Mouse (Mus musculus) telencephalon, adult 2 months (tissue): ENCODE measurements around the gene Dcbld2.
"Not testable (repeated sequence)": the region's sequence is repeated elsewhere in the genome, so short reads cannot be mapped to it uniquely, and the experiment has no call there.

Experiments used
- DNase-seq: peaks from one replicate; pipeline ENCODE4 v3.0.0-alpha.2; 2011; ENCODE audit warnings: low read depth, low spot score

Dcbld2 gene

DNA sequence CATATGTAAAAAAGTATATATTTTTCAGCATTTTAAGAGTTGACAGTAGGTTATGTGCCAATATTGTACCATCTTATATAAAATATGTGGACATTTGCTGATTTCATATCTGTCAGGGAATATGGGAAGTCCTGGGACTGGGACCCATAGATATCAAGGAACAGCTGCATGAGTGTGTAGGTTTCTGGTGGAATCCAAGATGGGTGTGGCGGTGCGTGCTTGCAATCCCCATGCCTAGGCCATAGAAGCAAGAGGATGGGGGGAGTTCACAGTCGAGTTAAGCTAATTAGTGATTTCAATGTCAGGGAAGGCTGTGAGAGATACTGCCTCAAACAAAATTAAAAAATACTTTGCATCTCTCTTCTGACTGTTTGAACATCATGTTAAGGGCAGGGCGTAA lies 40.8 kb downstream of the Dcbld2 start:
- DNase-seq: no peak

DNA sequence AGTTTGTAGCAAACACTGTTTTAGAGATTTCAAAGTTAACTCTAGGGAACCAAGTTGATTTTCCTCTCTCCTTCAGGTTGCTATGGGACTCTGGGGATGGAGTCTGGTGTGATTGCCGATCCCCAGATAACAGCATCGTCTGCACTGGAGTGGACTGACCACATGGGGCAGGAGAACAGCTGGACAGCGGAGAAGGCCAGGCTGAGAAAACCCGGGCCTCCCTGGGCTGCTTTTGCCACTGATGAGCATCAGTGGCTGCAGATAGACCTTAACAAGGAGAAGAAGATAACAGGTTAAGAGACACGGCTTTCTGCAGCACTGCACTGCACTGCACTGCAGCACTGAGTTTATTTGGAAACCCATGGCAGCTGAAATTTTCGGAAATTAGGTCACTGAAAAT lies 42.4 kb downstream of the Dcbld2 start:
- no peak for DNase-seq

DNA sequence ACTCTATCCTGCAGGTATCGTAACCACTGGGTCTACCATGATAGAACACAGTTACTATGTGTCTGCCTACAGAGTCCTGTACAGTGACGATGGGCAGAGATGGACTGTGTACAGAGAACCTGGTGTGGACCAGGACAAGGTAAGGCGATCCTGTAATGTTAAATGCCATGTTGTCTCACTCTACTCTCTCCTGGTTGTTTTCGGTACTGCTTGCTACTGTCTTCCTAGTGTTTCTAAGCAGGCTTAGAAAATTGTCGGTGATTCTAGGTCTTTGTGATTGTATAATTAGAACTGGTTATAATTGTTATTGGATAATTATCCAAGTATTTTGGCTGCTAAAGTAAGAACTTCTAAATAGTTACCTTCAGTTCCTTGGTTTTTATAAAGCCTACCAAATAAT lies 43.4 kb downstream of the Dcbld2 start:
- DNase-seq: no peak

DNA sequence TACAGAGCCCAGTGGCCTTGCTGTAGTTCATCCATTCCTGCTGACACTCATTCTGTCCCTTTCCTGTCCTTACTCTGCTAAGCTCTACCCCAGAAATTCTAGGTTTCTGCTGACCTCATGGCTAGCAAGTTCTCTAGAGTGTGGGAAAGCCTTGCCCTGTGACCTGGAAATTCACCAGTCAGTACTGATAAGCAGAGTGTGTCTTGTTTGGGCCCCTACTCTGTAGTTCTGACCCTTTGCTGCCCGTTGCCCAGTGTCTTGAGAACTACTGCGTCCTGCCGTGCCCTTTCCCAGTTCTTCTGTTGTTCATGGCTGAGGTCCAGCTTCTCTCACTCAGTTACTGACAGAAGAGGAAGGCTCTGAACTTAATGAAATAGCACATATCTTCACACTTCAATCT lies 44.9 kb downstream of the Dcbld2 start:
- no peak for DNase-seq

DNA sequence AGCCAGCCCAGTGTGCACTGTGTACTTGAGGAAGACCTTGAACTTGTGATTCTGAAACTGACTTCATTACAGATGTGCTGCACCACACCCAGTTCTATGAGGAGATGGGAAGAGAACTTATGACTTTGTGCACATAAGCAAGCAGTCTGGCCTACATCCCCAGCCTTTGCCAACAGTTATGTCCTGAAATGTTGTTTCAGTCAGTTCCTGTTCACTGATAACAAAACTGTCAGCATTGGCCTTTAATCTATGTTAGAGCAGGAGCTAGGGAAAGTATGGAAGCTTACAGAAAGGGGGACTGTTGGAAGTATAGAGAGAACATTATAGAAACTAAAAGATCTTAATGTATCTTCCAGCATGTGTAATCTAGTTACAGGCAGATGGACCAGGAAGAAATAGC lies 45.6 kb downstream of the Dcbld2 start:
- DNase-seq: no peak

DNA sequence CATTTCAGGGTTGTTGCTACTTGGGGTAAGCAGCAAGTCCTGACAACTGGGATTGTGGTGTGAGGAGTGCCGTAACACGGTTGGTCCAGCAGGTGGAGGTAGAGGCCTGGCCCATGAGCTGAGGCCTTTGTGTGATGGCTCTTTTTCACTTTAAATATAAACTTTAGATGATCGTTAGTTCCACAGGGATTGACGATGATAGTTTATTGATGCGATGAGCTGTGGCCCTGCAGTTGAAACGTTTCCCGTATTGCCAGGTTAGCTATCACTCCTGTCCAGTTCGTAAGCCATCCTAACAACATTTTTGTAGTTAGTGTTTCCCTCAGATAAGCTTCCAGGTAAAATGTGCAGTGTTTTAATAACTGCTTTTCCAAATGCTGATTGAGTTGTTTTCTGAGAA lies 46.4 kb downstream of the Dcbld2 start:
- DNase-seq: peak; percentile 41

DNA sequence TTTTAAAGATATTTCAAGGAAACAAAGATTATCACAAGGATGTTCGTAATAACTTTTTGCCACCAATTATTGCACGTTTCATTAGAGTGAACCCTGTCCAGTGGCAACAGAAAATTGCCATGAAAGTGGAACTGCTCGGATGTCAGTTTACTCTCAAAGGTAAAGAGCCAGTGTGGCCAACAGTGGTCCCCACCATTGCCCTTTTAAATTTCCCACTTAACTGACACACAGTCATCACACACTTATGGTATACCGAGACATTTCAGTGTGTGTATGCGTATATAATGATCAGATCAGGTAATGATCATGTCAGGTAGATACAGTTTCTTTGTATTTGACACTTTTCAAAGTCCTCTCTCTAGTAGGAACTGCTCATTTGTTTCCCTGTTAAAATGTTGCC lies 46.9 kb downstream of the Dcbld2 start:
- no peak for DNase-seq

DNA sequence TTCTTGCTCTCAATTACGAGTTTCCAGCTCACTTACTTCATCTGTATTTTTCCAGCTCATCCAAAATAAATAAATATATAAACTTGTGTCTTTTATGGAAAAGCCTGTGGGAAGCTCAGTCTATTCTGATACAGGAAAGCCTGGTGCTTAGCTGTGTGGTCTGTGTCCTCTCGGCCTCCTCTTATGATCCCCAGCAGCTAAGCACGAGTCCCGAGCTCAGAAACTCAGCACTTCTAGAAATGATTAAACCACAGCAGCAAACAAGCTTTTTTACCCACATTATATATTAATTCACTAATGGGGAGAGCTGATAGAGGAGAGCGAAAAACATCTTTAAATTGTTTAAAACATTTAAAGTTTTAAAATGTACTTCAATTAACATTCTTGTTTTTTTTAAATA lies 48.2 kb downstream of the Dcbld2 start:
- DNase-seq: no peak

DNA sequence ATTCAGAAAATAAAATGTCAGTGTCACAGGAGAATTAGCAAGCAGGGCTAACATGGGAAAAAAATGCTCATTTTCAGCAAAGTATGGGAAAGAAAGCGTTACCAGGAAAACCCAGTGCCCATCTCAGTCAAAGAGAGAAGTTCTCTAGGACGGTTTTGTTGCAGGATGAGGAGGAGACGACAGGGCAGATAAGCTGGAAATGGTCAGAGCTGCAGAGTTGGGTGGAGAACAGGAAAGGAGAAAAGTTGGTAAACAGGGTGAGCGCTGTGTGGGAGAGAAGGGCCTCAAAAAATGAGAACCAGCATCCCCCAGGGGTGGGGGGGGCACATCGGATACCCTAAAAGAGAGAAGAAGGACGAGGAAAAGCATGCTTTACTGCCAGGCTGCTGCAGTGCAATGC lies 48.7 kb downstream of the Dcbld2 start:
- DNase-seq: no peak

DNA sequence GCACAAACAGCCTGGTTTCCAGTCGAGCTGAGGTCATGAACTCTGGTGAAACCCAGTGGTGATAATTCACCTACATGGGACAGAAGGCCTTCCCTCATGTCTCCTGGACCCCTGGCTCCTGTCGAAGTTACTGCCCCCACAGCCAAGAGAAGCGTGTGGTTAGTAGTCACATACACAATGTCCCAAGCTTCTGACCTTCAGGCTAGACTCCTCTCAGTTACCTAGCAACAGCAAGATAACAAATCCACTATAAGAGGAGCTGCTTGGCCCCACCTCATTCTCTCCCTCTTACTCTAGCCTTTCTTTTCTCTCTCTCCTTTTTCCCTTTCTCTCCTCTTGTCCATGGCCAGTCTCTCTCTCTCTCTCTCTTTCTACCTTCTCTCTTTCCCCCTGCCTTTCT lies 51.7 kb downstream of the Dcbld2 start:
- not testable (repeated sequence) for DNase-seq

DNA sequence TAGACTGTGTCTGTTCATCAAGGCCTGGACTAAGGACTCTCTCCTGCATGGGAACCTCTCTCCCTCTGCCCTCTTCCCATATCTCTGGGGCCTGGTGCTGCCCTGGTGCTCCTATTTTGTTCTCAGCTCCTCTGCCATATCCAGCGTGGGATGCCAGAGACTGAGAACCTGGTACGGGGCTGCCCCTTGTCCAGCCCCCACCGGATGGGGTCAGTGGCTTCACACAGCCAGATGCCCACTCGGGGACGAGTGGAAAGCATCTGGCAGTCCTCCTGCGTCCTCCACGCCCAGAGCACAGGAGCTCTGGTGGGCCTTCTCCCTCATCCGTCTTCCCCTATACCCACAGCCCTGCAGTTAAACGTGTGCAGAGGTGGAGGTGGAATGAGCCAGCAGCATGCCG lies 52.1 kb downstream of the Dcbld2 start:
- no peak for DNase-seq

DNA sequence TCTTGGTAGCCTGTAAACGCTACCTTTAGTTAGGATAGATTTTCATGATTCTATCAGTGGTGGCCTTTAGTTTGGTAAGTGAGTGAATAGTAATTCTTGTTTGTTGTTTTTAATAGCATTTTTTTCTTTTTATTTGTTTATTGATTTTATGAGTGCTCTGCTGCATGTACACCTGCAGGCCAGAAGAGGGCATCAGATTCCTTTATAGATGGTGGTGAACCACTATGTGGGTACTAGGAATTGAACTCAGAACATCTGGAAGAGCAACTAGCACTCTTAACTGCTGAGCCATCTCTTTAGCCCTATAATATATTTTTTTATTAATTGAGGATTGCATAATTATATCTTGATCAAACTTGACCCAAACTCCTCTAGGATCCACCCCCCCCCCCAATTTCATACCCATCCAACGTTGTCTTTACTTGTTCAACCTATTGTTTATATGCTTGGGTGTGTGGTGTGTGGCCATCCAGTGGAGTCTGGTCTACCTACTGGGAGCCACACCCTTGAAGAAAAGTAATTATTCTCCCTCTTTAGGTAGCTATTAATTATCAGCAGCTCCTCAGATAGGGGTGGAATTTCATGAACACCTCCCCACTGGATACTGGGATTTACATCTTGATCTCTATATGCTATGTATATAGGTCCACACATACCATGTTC lies 53.7 kb downstream of the Dcbld2 start:
- no peak for DNase-seq

DNA sequence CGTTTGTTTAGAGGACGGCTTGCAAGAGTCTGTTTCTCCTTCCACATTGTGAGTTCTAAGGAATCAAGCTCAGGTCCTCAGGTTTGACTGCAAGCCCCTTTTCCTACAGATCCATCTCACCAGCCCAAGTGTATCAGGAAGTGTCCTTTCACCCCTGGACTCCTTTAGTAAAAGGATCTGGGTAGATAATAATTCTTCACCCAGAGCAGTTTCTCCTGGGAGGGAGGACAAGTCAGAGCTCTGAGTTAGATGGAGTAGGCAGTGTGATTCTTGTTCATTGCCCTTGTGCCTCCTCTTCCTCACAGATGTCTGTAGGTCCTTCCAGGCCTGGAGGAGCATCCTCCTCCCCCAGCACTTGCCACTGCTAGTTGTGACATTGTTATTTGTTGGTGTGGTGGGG lies 54.3 kb downstream of the Dcbld2 start:
- no peak for DNase-seq

DNA sequence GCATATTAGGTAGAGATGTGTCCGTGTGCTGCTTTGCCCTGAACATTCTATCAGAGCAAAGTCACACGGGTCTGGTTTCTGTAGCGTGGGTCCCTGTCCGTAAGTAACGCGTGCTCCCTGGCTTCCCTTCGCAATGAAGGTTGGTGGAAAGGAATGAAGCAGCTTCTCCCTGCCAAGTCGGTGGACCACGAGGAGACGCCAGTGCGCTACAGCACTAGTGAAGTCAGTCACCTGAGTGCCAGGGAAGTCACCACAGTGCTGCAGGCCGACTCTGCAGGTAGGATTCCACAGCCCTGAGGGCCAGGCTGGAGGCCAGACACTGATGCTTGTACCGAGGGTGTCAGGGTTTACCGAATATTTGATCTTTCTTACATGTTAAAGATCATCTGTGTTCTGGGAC lies 55.8 kb downstream of the Dcbld2 start:
- DNase-seq: no peak

DNA sequence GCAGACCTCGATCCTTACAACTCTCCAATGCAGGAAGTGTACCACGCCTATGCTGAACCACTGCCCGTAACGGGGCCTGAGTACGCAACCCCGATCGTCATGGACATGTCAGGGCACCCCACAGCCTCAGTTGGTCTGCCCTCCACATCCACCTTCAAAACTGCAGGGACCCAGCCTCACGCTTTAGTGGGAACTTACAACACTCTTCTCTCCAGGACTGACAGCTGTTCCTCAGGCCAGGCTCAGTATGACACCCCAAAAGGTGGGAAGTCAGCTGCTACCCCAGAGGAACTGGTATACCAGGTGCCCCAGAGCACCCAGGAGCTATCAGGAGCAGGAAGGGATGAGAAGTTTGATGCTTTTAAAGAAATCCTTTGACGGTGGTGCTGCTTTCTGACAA lies 57.2 kb downstream of the Dcbld2 start:
- DNase-seq: no peak

DNA sequence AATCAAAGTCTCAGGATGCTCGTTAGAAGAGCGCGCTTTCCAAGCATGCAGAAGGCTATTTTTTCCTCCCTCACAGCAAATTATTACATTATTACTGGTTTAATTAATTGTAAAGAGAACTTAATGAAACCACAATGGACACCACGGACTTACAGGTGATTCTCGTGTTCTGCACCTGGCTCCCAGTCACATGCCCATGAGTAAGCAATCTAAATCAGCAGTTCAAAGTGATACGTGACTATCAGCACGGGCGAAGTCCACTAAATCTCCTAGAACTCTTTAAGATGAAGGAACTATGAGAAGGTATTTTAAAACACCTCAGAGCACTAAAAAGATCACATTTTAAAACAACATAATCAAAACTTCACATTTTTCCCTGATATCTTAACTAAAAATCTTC lies 61.8 kb downstream of the Dcbld2 start:
- no peak for DNase-seq

DNA sequence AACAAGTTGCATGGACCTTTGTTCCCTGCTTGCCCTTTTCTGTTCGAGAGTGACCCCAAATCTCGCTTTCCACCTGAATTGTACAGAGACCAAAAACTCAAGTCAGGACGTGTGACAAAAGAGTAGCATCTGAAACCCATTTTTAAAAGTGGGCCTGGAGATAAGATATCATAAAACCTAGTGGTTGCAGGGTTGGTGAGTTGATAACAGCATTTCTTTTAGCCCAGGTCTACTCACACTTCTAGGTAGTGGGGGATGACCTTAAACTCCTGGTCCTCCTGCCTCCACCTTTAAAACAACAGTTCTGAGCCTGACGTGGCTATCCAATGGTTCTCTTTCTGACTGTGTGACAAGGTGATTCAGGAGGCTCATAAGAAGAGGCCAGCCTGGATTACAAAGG lies 62.6 kb downstream of the Dcbld2 start:
- no peak for DNase-seq

DNA sequence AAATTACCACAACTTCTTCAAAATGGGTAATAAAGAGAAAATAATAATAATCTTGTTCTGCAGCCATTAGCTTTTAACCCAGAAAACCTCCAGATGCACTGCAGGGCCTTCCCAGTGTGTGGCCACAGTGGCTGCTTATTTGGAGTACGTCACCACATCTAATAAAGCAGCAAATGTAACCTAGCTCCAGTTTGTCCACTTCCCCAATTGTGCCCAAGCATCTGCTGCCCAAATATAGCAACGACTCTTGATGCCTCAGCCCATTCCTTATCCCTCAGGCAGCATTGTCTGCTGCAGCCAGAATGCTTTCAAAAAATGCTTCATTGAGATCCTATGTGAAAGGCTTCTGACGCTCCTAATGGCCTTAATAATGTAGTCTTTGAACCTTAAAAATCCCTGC lies 66.6 kb downstream of the Dcbld2 start:
- no peak for DNase-seq

DNA sequence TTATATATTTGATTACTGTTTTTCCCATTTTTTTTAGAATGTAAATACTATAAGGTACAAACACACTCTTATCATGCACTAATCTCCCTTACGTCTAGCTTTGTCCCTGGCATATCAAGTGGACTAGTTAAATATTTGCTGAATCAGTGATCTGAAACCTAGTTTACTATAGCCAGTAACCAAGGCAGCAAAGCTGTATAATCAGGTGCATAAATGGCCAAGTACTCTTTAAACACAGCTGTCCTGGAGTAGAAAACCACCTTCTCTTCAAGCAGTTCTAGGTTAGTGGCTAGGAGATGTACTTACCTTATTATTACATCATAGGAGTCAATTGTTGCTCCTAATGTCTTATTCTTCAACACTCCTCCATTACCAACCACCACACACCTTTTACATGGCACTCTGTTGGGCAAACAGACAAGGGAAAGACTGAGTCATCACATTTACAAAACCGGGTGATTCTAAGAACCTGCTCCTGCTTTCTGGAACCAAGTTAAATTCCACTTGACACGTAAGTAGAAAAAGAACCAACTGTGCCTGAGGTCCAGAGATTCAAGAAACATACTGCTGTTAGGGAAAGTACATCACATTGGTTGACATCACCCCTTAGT lies 67.4 kb downstream of the Dcbld2 start:
- DNase-seq: no peak

DNA sequence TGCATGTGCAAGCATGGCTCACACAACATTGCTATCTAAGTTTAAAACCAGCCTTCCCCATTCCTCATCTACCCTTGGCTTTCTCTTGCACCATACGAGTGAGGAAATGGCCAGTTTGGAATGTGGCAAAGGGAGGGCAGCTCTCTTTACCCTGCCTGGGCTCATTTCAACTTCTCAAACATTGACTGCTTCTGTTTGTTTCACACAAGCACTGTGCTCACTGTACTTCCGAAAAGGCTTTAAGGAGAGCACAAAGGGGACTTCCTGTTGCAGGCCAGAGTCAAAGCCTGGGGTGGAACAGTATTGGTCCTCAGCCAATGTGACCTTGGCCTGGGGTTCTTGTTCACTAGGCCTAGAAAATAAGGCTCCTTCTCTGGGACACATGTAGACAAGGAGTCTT lies 68.1 kb downstream of the Dcbld2 start:
- DNase-seq: no peak

DNA sequence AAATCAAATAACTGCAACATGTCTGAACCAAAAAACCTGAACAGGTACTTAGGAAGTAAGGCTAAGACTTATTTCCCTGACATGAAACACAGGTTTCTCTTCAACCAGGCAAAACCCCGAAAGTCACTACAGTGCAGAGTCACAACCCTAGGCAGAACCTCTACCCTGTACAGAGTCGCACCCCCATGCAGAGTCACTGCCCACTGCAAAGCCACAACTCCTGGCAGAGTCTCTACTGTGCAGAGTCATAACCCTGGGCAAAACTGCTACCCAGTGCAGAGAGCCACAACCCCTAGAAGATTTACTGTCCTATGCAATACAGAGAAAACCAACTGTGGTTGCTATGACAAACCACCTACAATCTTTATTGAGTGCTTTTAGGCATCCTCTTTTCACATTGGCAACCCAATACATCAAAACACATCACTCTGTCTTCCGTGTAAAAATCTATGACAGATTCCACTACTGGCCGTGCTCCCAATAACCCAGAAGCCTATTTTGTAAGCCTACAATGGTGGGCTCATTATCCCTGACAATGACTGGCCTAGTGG lies 71.7 kb downstream of the Dcbld2 start:
- no peak for DNase-seq

DNA sequence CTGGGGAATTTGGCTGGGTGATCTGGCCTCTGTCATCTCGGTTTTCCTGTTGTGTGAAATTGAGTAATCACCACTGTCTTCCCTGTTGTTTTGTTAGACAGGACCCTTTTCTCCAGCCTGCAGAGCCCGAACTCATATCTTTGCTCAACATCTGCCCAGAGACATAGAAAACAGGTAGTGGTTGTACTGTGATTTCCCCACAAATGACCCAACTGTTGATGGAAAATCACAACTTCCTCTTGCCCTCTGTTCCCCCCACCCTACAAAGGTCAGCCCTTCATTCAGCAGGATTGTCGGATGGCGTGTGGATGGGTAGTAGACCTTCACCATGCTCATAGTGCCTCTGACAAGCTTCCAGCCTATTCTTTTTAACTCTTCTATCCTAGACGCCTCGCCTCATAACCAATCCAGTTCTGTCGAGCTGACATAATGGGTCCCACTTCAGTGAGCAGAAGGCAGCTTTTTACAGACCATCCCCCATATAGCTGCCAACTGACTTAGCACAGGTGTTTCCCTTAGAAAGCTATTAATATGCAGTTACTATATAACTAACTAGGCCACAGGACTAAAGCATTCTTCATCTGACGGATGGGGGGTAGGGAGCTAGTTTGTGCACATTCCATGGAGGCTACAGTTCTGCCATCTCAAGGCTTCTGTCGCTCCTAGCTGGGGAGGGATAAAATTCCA lies 73.1 kb downstream of the Dcbld2 start:
- DNase-seq: no peak

DNA sequence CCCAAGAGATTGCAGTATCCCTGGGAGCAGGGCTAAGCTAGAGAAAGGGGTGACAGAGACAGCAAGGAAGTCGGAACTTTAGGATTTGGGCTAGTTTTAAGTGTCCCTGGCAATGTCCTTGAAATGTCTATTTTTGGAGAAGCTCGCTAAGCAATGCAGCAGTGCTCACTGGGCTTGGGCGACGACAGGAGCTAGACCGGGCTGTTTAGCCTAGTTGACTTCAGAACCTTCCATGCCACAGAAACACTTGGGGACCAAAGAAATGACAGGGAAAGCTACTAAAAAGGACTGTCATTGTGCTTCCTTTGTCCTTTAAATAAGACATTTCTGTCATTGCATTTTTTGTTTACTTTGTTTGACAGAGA lies 73.6 kb downstream of the Dcbld2 start:
- DNase-seq: no peak
